Mouse (Mus musculus) kidney, embryonic 16.5 days (tissue): ENCODE results near the gene Hspb6. TPM values are rescaled to one million over a fixed set of nuclear protein-coding genes. Genes with fewer than 3 reads are reported as not detected.

Experiments
- ATAC-seq: fragments of 200-750 bp; cut with Nextera tagmentation; 2 replicates; pipeline ENCODE4 v1.8.0; 2017; ENCODE audit warnings: moderate TSS enrichment; ENCODE audit not compliant: low FRiP score, low TSS enrichment
- H3K27ac ChIP-seq: fragments of 300-500 bp; sonication (generic); 2 replicates; pipeline ENCODE4 v1.5.1; 2014; ENCODE audit warnings: low read length
- H3K27me3 ChIP-seq: fragments of 300-500 bp; sonication (generic); 2 replicates; pipeline ENCODE4 v1.6.1; 2014; ENCODE audit warnings: low read length, control low read depth, mixed read lengths; ENCODE audit not compliant: insufficient read depth
- H3K36me3 ChIP-seq: fragments of 300-500 bp; sonication (generic); 2 replicates; pipeline ENCODE4 v1.6.1; 2014; ENCODE audit warnings: low read length, control low read depth, mixed read lengths; ENCODE audit not compliant: insufficient read depth
- H3K4me1 ChIP-seq: fragments of 300-500 bp; sonication (generic); 2 replicates; pipeline ENCODE4 v1.6.1; 2014; ENCODE audit warnings: low read length, control low read depth, mixed read lengths; ENCODE audit not compliant: insufficient read depth
- H3K4me2 ChIP-seq: fragments of 300-500 bp; sonication (generic); replicated peaks from 2 replicates; pipeline ENCODE4 v1.6.1; 2014; ENCODE audit warnings: low read depth, low read length
- H3K4me3 ChIP-seq: fragments of 300-500 bp; sonication (generic); 2 replicates; pipeline ENCODE4 v1.5.1; 2014; ENCODE audit warnings: mild to moderate bottlenecking, low read length
- H3K9ac ChIP-seq: fragments of 300-500 bp; sonication (generic); replicated peaks from 2 replicates; pipeline ENCODE4 v1.6.1; 2014; ENCODE audit warnings: low read length
- H3K9me3 ChIP-seq: fragments of 300-500 bp; sonication (generic); 2 replicates; pipeline ENCODE4 v1.6.1; 2016; ENCODE audit warnings: low read length, control low read depth
- WGBS: fragments of 180-500 bp; shearing (Covaris S2); extraction: QIAGEN DNeasy Blood & Tissue Kit; methylation state at CpG from one replicate; pipeline ENCODE4 v1.1.7; 2014; 5-methylcytosine and 5-hydroxymethylcytosine counted together
- polyA plus RNA-seq: library from polyadenylated mRNA; unstranded; fragments of >200 nt; fragmentation: Nextera tagmentation; extraction: Ambion mirVana; gene quantifications from 2 replicates; pipeline ENCODE4 v1.2.1, GENCODE M21; 2015

Gene Hspb6
- polyA plus RNA-seq, 1 experiment from 2014 or later, result 20.6 TPM

GRCm38 (mm10) chr7:30560296-30560695, 8.3 kb downstream of the Hspb6 start:
- H3K27me3 ChIP-seq, result no peaks in the 10 kb centered on the region
- no peak overlapping the region for H3K4me3 ChIP-seq
- H3K4me1 ChIP-seq, result peaks cover 19% of the 10 kb centered on the region
- no peak overlapping the region for H3K27ac ChIP-seq
- no peak overlapping the region for H3K9ac ChIP-seq
- H3K36me3 ChIP-seq, result peaks cover 22% of the 10 kb centered on the region
- WGBS, result 64% methylated on average over 2 of the region's 2 CpGs
- no peak overlapping the region for H3K4me2 ChIP-seq
- H3K9me3 ChIP-seq, result no peaks in the 10 kb centered on the region
- ATAC-seq, result no peak

- peaks cover 25% of the 10 kb centered on the region for H3K36me3 ChIP-seq
- H3K4me2 ChIP-seq, result peak overlapping the region; percentile 78
- no peaks in the 10 kb centered on the region for H3K27me3 ChIP-seq
- H3K4me1 ChIP-seq, result peaks cover 19% of the 10 kb centered on the region
- no peaks in the 10 kb centered on the region for H3K9me3 ChIP-seq
- under 1% methylated on average over 27 of the region's 27 CpGs for WGBS
- H3K9ac ChIP-seq, result peak overlapping the region; percentile 81
- 0 out of 2 replicates have a peak, but pooled peaks have one; percentile 4 for ATAC-seq
- peak overlapping the region; percentile 82 for H3K4me3 ChIP-seq
- peak overlapping the region; percentile 79 for H3K27ac ChIP-seq
These were observed 10.6 kb downstream of the Hspb6 start for GRCm38 (mm10) chr7:30562526-30563116.

GRCm38 (mm10) chr7:30563117-30563905, 11.3 kb downstream of the Hspb6 start, which contains the start of the genes U2af1l4, Gm49396 and Psenen:
Gene U2af1l4 (plus strand): TSS chr7:30563301.
Gene Gm49396 (plus strand): TSS chr7:30563344.
Gene Psenen (minus strand): TSS chr7:30563627.
- Histone ChIP-seq H3K36me3 (peaks cover 29% of the 10 kb centered on the region), H3K9ac (peak within 1 kb of the TSS; percentile 89), H3K4me3 (peak within 1 kb of the TSS; percentile 82), H3K27ac (peak within 1 kb of the TSS; percentile 99), H3K27me3 (no peaks in the 10 kb centered on the region), H3K9me3 (no peaks in the 10 kb centered on the region), H3K4me1 (peaks cover 13% of the 10 kb centered on the region), H3K4me2 (peak within 1 kb of the TSS; percentile 78)
- WGBS, result under 1% methylated on average over 44 of the region's 45 CpGs
- peak; percentile 86 for ATAC-seq

GRCm38 (mm10) chr7:30563906-30564280, 11.9 kb downstream of the Hspb6 start:
- Histone ChIP-seq H3K4me2 (peak overlapping the region; percentile 56), H3K27me3 (no peaks in the 10 kb centered on the region), H3K27ac (peak overlapping the region; percentile 99; the same call in 1 of the 2 replicates), H3K4me1 (peaks cover 7% of the 10 kb centered on the region), H3K36me3 (peaks cover 35% of the 10 kb centered on the region), H3K9ac (peak overlapping the region; percentile 89), H3K4me3 (peak overlapping the region; percentile 82), H3K9me3 (no peaks in the 10 kb centered on the region)
- 21% methylated on average over 6 of the region's 6 CpGs for WGBS
- no peak for ATAC-seq

GRCm38 (mm10) chr7:30564970-30565571, 13.1 kb downstream of the Hspb6 start, which contains the start of gene Igflr1:
Gene Igflr1 (plus strand): TSS chr7:30565427.
- Histone ChIP-seq H3K36me3 (peaks cover 46% of the 10 kb centered on the region), H3K9me3 (no peaks in the 10 kb centered on the region), H3K4me2 (no peak within 1 kb of the TSS), H3K4me3 (0 out of 2 replicates have a peak within 1 kb of the TSS, but pooled peaks have one; percentile 82), H3K4me1 (peaks cover 7% of the 10 kb centered on the region), H3K27ac (0 out of 2 replicates have a peak within 1 kb of the TSS, but pooled peaks have one; percentile 26), H3K9ac (peak within 1 kb of the TSS; percentile 89; the same call in 1 of the 2 replicates), H3K27me3 (no peaks in the 10 kb centered on the region)
- ATAC-seq, result no peak
- WGBS, result 94% methylated on average over 12 of the region's 12 CpGs

- no peak for ATAC-seq
- Histone ChIP-seq H3K9me3 (no peaks in the 10 kb centered on the region), H3K36me3 (peaks cover 56% of the 10 kb centered on the region), H3K27me3 (no peaks in the 10 kb centered on the region), H3K4me3 (no peak overlapping the region), H3K4me2 (no peak overlapping the region), H3K9ac (no peak overlapping the region), H3K4me1 (peaks cover 7% of the 10 kb centered on the region), H3K27ac (0 out of 2 replicates have a peak overlapping the region, but pooled peaks have one; percentile 26)
- WGBS, result 79% methylated on average over 9 of the region's 9 CpGs
These were observed 14.1 kb downstream of the Hspb6 start for GRCm38 (mm10) chr7:30566033-30566432.

- ATAC-seq, result no peak
- no peaks in the 10 kb centered on the region for H3K9me3 ChIP-seq
- no peak overlapping the region for H3K9ac ChIP-seq
- H3K27ac ChIP-seq, result no peak overlapping the region
- WGBS, result 89% methylated on average over 11 of the region's 11 CpGs
- H3K36me3 ChIP-seq, result peaks cover 68% of the 10 kb centered on the region
- H3K4me1 ChIP-seq, result peaks cover 7% of the 10 kb centered on the region
- H3K27me3 ChIP-seq, result no peaks in the 10 kb centered on the region
- H3K4me3 ChIP-seq, result no peak overlapping the region
- no peak overlapping the region for H3K4me2 ChIP-seq
These were observed 15.6 kb downstream of the Hspb6 start for GRCm38 (mm10) chr7:30567555-30567954.

GRCm38 (mm10) chr7:30572389-30572788, 20.4 kb downstream of the Hspb6 start:
- no peak overlapping the region for H3K4me3 ChIP-seq
- no peak overlapping the region for H3K4me2 ChIP-seq
- H3K4me1 ChIP-seq, result no peaks in the 10 kb centered on the region
- WGBS, result 93% methylated on average over 5 of the region's 5 CpGs
- no peaks in the 10 kb centered on the region for H3K9me3 ChIP-seq
- ATAC-seq, result no peak
- H3K36me3 ChIP-seq, result peaks cover 93% of the 10 kb centered on the region
- no peak overlapping the region for H3K9ac ChIP-seq
- H3K27me3 ChIP-seq, result no peaks in the 10 kb centered on the region
- H3K27ac ChIP-seq, result no peak overlapping the region

GRCm38 (mm10) chr7:30572969-30573368, 21.0 kb downstream of the Hspb6 start:
- no peak overlapping the region for H3K27ac ChIP-seq
- no peaks in the 10 kb centered on the region for H3K9me3 ChIP-seq
- no peak overlapping the region for H3K4me3 ChIP-seq
- no peak overlapping the region for H3K9ac ChIP-seq
- H3K36me3 ChIP-seq, result peaks cover 96% of the 10 kb centered on the region
- ATAC-seq, result no peak
- no peak overlapping the region for H3K4me2 ChIP-seq
- WGBS, result 61% methylated on average over 2 of the region's 2 CpGs
- no peaks in the 10 kb centered on the region for H3K27me3 ChIP-seq
- H3K4me1 ChIP-seq, result no peaks in the 10 kb centered on the region
